Mouse (Mus musculus): Measurements from ENCODE around the gene Gimap7. TPM values are rescaled to one million over a fixed set of nuclear protein-coding genes. Genes with fewer than 3 reads are reported as not detected.

The Gimap7 gene
- 0.09 and 0.16 TPM in 2 replicates for polyA plus RNA-seq (2015; fragmentation: Nextera tagmentation; extraction: Ambion mirVana)

GRCm38 (mm10) chr6:48718455-48718854 lies at the start of gene Gimap7, which contains the start of gene Gm28053:
Gimap7 (plus strand) TSS chr6:48718621.
Gm28053 (plus strand) TSS chr6:48718607.
- 63% methylated on average over 2 of the region's 2 CpGs for WGBS
- Histone ChIP-seq H3K4me1 (replicated peaks; ENCODE audit: control insufficient read depth, insufficient read depth, low read length) (no peaks in the 10 kb centered on the region), H3K9me3 (ENCODE audit: control insufficient read depth) (no peaks in the 10 kb centered on the region), H3K9ac (ENCODE audit: low read depth, low read length) (no peak within 1 kb of the TSS), H3K4me3 (ENCODE audit: low read depth, low read length) (no peak within 1 kb of the TSS), H3K27me3 (replicated peaks; ENCODE audit: control insufficient read depth, insufficient read depth, low read length) (no peaks in the 10 kb centered on the region), H3K27ac (ENCODE audit: low read depth, low read length) (no peak within 1 kb of the TSS), H3K4me2 (replicated peaks; ENCODE audit: low read depth) (no peak within 1 kb of the TSS), H3K36me3 (ENCODE audit: control insufficient read depth, insufficient read depth) (no peaks in the 10 kb centered on the region)
- no peak for ATAC-seq
- TF ChIP-seq CTCF (IDR thresholded peaks at IDR 0.05; ENCODE audit: low read depth): no peak

DNA sequence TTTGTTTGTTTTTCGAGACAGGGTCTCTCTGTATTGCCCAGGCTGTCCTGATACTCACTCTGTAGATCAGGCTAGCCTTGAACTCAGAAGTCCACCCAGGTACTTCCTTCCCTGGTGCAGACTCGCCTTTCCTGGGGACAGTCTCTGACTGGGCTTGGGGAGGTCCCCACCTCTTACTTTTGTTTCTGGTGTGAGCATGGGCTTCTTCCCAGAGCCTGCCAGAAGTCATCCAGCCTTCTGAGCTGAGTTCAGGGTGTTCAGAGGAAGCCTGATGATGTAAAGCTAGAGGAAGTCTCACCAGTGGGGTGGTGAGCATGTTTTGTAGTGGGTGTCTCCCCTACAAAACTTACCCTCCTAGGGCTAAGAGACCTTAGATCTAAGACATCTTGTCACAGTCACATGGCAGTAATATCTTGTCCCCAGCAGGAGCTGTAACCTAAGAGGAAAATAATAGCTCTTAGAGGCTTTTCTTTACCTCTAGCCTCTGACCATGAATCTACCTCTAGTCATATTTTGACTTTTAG lies 48.9 kb upstream of the Gimap7 start:
- no peak for TF ChIP-seq CTCF (IDR thresholded peaks at IDR 0.05; ENCODE audit: low read depth)
- Histone ChIP-seq H3K27ac (ENCODE audit: low read depth, low read length) (no peak overlapping the region), H3K36me3 (ENCODE audit: control insufficient read depth, insufficient read depth) (no peaks in the 10 kb centered on the region), H3K4me2 (replicated peaks; ENCODE audit: low read depth) (no peak overlapping the region), H3K9me3 (ENCODE audit: control insufficient read depth) (no peaks in the 10 kb centered on the region), H3K4me1 (replicated peaks; ENCODE audit: control insufficient read depth, insufficient read depth, low read length) (peaks cover 4% of the 10 kb centered on the region), H3K27me3 (replicated peaks; ENCODE audit: control insufficient read depth, insufficient read depth, low read length) (no peaks in the 10 kb centered on the region), H3K4me3 (ENCODE audit: low read depth, low read length) (no peak overlapping the region), H3K9ac (ENCODE audit: low read depth, low read length) (no peak overlapping the region)
- no peak for ATAC-seq
- WGBS: 78% methylated on average over 2 of the region's 2 CpGs

- no peak overlapping the region for H3K9ac ChIP-seq (ENCODE audit: low read depth, low read length)
- no peak for ATAC-seq
- WGBS: 69% methylated on average over 9 of the region's 9 CpGs
- no peak for TF ChIP-seq CTCF (IDR thresholded peaks at IDR 0.05; ENCODE audit: low read depth)
- H3K4me1 ChIP-seq (replicated peaks; ENCODE audit: control insufficient read depth, insufficient read depth, low read length): no peaks in the 10 kb centered on the region; the same call in 1 of the 2 replicates
- no peaks in the 10 kb centered on the region for H3K27me3 ChIP-seq (replicated peaks; ENCODE audit: control insufficient read depth, insufficient read depth, low read length)
- H3K9me3 ChIP-seq (ENCODE audit: control insufficient read depth): no peaks in the 10 kb centered on the region
- H3K36me3 ChIP-seq (ENCODE audit: control insufficient read depth, insufficient read depth): no peaks in the 10 kb centered on the region
- H3K4me2 ChIP-seq (replicated peaks; ENCODE audit: low read depth): no peak overlapping the region
- H3K4me3 ChIP-seq (ENCODE audit: low read depth, low read length): no peak overlapping the region
- no peak overlapping the region for H3K27ac ChIP-seq (ENCODE audit: low read depth, low read length)
These were observed 43.9 kb upstream of the Gimap7 start for GRCm38 (mm10) chr6:48674291-48675058.

DNA sequence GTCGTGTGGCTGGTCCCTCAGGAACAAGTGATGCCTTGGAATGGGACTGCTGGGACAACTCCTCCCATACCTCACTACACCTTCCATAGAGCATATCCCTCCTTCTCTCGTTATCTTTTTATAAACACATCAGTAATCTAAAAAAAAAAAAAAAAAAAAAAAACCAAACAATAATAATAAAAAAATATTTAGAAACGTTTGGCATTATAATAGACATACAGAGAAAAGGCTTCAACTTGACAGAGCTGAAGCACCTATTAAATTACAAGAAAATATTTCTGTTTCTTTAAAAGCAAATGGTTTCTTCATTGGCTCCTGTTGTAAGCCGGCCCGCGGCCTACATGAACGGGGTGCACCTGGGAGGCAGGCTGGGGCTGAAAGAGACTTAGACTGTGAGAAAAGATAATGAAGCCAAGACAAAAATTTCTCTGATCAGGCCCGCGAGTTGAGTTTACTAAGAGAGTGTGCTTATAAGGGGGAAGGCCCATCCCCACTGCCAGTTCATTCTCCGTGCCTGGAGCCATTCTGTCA lies 43.0 kb upstream of the Gimap7 start:
- Histone ChIP-seq H3K4me1 (replicated peaks; ENCODE audit: control insufficient read depth, insufficient read depth, low read length) (no peaks in the 10 kb centered on the region; the same call in 1 of the 2 replicates), H3K27me3 (replicated peaks; ENCODE audit: control insufficient read depth, insufficient read depth, low read length) (no peaks in the 10 kb centered on the region), H3K9ac (ENCODE audit: low read depth, low read length) (peak overlapping the region; percentile 35; the same call in 1 of the 2 replicates), H3K36me3 (ENCODE audit: control insufficient read depth, insufficient read depth) (no peaks in the 10 kb centered on the region), H3K9me3 (ENCODE audit: control insufficient read depth) (no peaks in the 10 kb centered on the region), H3K27ac (ENCODE audit: low read depth, low read length) (peak overlapping the region; percentile 47; the same call in 1 of the 2 replicates), H3K4me2 (replicated peaks; ENCODE audit: low read depth) (peak overlapping the region; percentile 64), H3K4me3 (ENCODE audit: low read depth, low read length) (peak overlapping the region; percentile 39)
- 0 out of 2 replicates have a peak, but pooled peaks have one; percentile 8 for ATAC-seq
- no peak for TF ChIP-seq CTCF (IDR thresholded peaks at IDR 0.05; ENCODE audit: low read depth)
- WGBS: 28% methylated on average over 10 of the region's 10 CpGs

DNA sequence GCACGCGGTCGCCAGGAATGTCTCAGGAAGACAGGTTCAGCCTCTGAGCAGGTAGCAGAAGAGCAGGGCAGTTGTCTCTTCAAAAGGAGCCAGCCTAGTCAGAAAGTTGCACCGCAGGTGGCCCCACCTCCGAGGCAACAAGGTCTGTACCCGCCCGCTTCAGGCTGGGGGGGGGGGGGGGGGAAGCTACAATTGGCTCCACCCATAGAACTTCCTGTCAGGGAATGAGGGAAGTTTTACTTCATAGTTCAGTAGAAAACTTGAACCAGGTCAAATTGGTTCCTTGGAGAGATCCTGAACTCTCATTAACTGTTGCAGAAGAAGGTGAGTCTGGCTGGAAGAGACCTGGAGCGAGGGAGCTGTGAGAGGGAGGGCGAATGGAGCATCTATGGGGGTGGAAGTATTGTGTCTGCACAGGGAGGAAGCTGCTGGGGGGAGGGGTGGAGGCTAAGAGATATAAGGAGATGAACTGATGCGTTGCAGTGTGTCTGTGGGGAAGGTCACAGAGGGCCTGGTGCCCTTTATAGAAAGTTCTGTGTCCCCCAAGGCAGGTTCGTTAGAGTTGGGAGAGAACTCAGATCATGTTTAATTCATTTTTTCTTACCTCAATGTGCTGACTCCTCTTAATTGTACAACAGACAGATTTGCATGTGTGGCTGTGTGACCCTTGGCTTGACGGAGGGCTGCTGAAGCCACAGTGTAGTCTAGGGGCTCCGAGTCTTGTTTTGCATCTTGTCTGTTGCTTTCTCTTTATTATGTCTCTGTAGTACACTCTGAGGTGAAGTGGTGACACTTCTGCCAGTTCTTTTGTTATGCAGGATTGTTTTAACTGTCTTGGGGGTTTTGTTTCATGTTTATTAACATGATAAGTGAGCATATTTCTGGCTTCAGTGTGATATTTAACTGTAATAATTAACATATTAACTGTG lies 42.2 kb upstream of the Gimap7 start, which contains the start of gene Gimap9:
Gene Gimap9 (plus strand): TSS at position 199 of the 929 bp plus-strand sequence.
- H3K36me3 ChIP-seq (ENCODE audit: control insufficient read depth, insufficient read depth): no peaks in the 10 kb centered on the region
- H3K4me3 ChIP-seq (ENCODE audit: low read depth, low read length): peak within 1 kb of the TSS; percentile 39
- H3K4me2 ChIP-seq (replicated peaks; ENCODE audit: low read depth): peak within 1 kb of the TSS; percentile 64
- H3K27ac ChIP-seq (ENCODE audit: low read depth, low read length): peak within 1 kb of the TSS; percentile 47; the same call in 1 of the 2 replicates
- ATAC-seq: peak; percentile 69
- no peaks in the 10 kb centered on the region for H3K27me3 ChIP-seq (replicated peaks; ENCODE audit: control insufficient read depth, insufficient read depth, low read length)
- no peak for TF ChIP-seq CTCF (IDR thresholded peaks at IDR 0.05; ENCODE audit: low read depth)
- peak within 1 kb of the TSS; percentile 35; the same call in 1 of the 2 replicates for H3K9ac ChIP-seq (ENCODE audit: low read depth, low read length)
- no peaks in the 10 kb centered on the region for H3K9me3 ChIP-seq (ENCODE audit: control insufficient read depth)
- 18% methylated on average over 13 of the region's 13 CpGs for WGBS
- H3K4me1 ChIP-seq (replicated peaks; ENCODE audit: control insufficient read depth, insufficient read depth, low read length): no peaks in the 10 kb centered on the region; the same call in 1 of the 2 replicates
